Mouse (Mus musculus): ENCODE data around the gene Mta1.

Gene Mta1

GRCm38 (mm10) chr12:113134502-113134901 is 36.4 kb downstream of the Mta1 start:
- no peak for DNase-seq (ENCODE audit: low spot score)

- DNase-seq (ENCODE audit: low spot score): no peak
Measured at GRCm38 (mm10) chr12:113135401-113135800, 37.3 kb downstream of the Mta1 start.

GRCm38 (mm10) chr12:113136492-113137020 is 38.5 kb downstream of the Mta1 start:
- DNase-seq (ENCODE audit: low spot score): no peak

- DNase-seq (ENCODE audit: low spot score): no peak
Measured at GRCm38 (mm10) chr12:113137260-113138213, 39.5 kb downstream of the Mta1 start.

GRCm38 (mm10) chr12:113138291-113138690 is 40.2 kb downstream of the Mta1 start:
- DNase-seq (ENCODE audit: low spot score): no peak

- DNase-seq (ENCODE audit: low spot score): peak; percentile 88
Measured at GRCm38 (mm10) chr12:113138901-113139864, 41.1 kb downstream of the Mta1 start.

- DNase-seq (ENCODE audit: low spot score): peak; percentile 88
Measured at GRCm38 (mm10) chr12:113139908-113140615, 42.0 kb downstream of the Mta1 start, which contains the start of gene Crip2. Crip2 (plus strand) TSS chr12:113140236.

- peak; percentile 69 for DNase-seq (ENCODE audit: low spot score)
Measured at GRCm38 (mm10) chr12:113140616-113141411, 42.7 kb downstream of the Mta1 start.

GRCm38 (mm10) chr12:113141531-113141973 is 43.5 kb downstream of the Mta1 start:
- peak; percentile 51 for DNase-seq (ENCODE audit: low spot score)

GRCm38 (mm10) chr12:113142021-113142975 is 44.2 kb downstream of the Mta1 start:
- peak; percentile 72 for DNase-seq (ENCODE audit: low spot score)

- peak; percentile 44 for DNase-seq (ENCODE audit: low spot score)
Measured at GRCm38 (mm10) chr12:113143164-113143563, 45.1 kb downstream of the Mta1 start.

- peak; percentile 51 for DNase-seq (ENCODE audit: low spot score)
Measured at GRCm38 (mm10) chr12:113144001-113144756, 46.1 kb downstream of the Mta1 start.

- DNase-seq (ENCODE audit: low spot score): no peak
Measured at GRCm38 (mm10) chr12:113144886-113145285, 46.8 kb downstream of the Mta1 start.

- no peak for DNase-seq (ENCODE audit: low spot score)
Measured at GRCm38 (mm10) chr12:113145591-113145990, 47.5 kb downstream of the Mta1 start.

- peak; percentile 87 for DNase-seq (ENCODE audit: low spot score)
Measured at GRCm38 (mm10) chr12:113146112-113147057, 48.3 kb downstream of the Mta1 start, which contains the start of gene Crip1. Crip1 (plus strand) TSS chr12:113146316.

GRCm38 (mm10) chr12:113147481-113147880 is 49.4 kb downstream of the Mta1 start:
- peak; percentile 54 for DNase-seq (ENCODE audit: low spot score)

- peak; percentile 77 for DNase-seq (ENCODE audit: low spot score)
Measured at GRCm38 (mm10) chr12:113148381-113149035, 50.4 kb downstream of the Mta1 start.
